Mouse (Mus musculus) liver, adult 2 months (tissue): ENCODE data around the gene H2al2a. TPM values are rescaled to one million over a fixed set of nuclear protein-coding genes. Genes with fewer than 3 reads are reported as not detected.

ENCODE experiments used
- DNase-seq: peaks from one replicate; pipeline ENCODE4 v3.0.0-alpha.2; 2011; ENCODE audit warnings: low read depth, low spot score; ENCODE audit errors: extremely low read depth
- H3K27ac ChIP-seq: fragments of 200-500 bp; replicated peaks from 2 replicates; pipeline ENCODE4 v1.5.1; 2012; ENCODE audit warnings: low read depth, mild to moderate bottlenecking, control low read depth, inconsistent platforms, low read length; ENCODE audit not compliant: insufficient read depth
- H3K27me3 ChIP-seq: fragments of 200-500 bp; 2 replicates; pipeline ENCODE4 v1.6.1; 2012; ENCODE audit warnings: mild to moderate bottlenecking, moderate library complexity, low read length, inconsistent platforms; ENCODE audit not compliant: control insufficient read depth, insufficient read depth
- H3K36me3 ChIP-seq: fragments of 200-500 bp; 2 replicates; pipeline ENCODE4 v1.6.1; 2012; ENCODE audit warnings: low read length, inconsistent platforms; ENCODE audit not compliant: control insufficient read depth, insufficient read depth
- H3K4me1 ChIP-seq: fragments of 200-500 bp; 2 replicates; pipeline ENCODE4 v1.6.1; 2011; ENCODE audit warnings: low read length; ENCODE audit not compliant: control insufficient read depth, insufficient read depth
- H3K4me3 ChIP-seq: fragments of 200-500 bp; 2 replicates; pipeline ENCODE4 v1.5.1; 2011; ENCODE audit warnings: low read depth, mild to moderate bottlenecking, control low read depth, low read length, moderate library complexity; ENCODE audit not compliant: insufficient read depth
- H3K79me2 ChIP-seq: fragments of 200-500 bp; 2 replicates; pipeline ENCODE4 v1.6.1; 2012; ENCODE audit warnings: inconsistent platforms, mild to moderate bottlenecking, low read length, moderate library complexity; ENCODE audit not compliant: control insufficient read depth, insufficient read depth
- H3K9ac ChIP-seq: fragments of 200-500 bp; 2 replicates; pipeline ENCODE4 v1.6.1; 2012; ENCODE audit warnings: low read depth, mild to moderate bottlenecking, control low read depth, inconsistent platforms, low read length
- CTCF ChIP-seq: fragments of 200-500 bp; IDR thresholded peaks from 2 replicates; pipeline ENCODE4 v1.5.1; 2011; ENCODE audit warnings: low read depth, low read length, control low read depth
- POLR2A ChIP-seq: fragments of 200-500 bp; IDR thresholded peaks from 2 replicates; pipeline ENCODE4 v1.6.1; 2011; ENCODE audit warnings: low read length, control low read depth; ENCODE audit not compliant: insufficient read depth; ENCODE audit errors: extremely low read depth
- WGBS: fragments of 180-500 bp; shearing (Covaris S2); methylation state at CpG from one replicate; pipeline ENCODE4 v1.1.7; 2018; 5-methylcytosine and 5-hydroxymethylcytosine counted together
- polyA plus RNA-seq: library from polyadenylated mRNA; depleted of rRNA; stranded (reverse); fragments of >200 nt; gene quantifications from 2 replicates; pipeline ENCODE4 v1.2.3, GENCODE M21; 2012
- total RNA-seq: library from RNA; depleted of rRNA; stranded (reverse); fragments of >200 nt; gene quantifications from 2 replicates; pipeline ENCODE4 v1.2.3, GENCODE M21; 2014

H2al2a gene
- total and polyA plus RNA-seq, 2 experiments, result not detected

DNA sequence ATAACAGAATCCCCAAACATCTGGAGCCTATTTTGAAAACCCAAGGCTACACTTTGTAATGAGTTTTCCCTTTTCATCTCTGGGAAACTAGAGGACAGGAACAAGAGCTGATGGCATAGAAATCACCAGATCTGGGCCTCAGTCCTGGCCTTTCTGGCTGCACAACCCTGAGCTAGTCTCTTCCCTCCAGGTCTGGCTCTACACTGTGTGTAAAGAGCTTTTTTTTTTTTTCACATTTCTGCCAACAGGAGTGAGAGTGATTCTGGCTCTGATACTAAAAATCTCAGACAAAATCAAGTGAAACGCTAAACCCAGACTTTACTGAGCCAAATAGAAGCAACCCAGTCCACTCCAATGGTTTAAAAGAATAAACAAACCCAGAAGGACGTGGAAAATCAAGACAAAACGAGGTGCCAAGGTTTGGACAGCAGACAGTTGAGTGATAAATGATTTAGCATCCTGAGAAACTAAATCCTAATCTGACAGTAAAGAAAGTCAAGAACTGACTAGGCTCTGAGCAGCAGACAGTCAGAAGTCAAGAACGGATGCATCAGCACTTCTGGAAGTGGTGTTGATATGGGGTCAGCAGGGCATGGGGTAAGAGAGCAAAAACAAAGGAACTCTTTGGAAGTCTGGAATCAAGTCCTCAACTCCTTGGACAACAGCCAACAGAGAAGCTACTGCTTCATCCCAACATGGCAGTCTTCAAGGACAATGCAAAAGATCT, 21.0 kb downstream of the H2al2a start:
- Histone ChIP-seq H3K4me1 (peaks cover 3% of the 10 kb centered on the region; the same call in 1 of the 2 replicates), H3K36me3 (no peaks in the 10 kb centered on the region), H3K27ac (no peak overlapping the region), H3K27me3 (no peaks in the 10 kb centered on the region), H3K4me3 (no peak overlapping the region), H3K79me2 (no peaks in the 10 kb centered on the region), H3K9ac (no peak overlapping the region)
- TF ChIP-seq CTCF (no peak), POLR2A (no peak)
- no peak for DNase-seq
- 68% methylated on average over 4 of the region's 4 CpGs for WGBS

DNA sequence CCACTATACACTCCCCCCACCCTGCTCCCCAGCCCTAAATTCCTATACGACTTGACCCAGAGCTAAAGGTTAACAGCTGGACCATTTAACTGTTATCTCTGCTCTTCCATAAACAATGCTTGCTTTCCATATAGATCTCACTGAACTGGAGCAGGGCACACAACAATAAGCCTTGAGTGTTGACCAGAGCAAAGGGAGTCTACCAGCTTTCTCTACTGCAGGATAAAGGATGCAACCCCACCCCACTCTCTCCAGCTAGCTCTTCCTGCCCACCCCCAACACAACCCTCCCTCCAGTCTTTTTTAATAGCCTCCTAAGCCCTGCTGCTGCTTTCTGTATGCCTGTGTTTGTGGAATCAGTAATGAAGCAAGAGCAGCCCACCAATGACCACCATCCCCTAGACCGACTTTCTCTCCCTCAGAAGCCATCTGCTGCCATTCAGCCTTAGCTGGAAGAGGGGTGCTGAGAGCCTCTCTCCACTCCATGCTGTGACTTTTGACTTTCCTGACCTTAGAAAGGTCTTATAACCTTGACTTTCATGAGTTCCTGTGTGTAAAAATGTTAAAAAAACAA, 22.8 kb downstream of the H2al2a start:
- DNase-seq, result no peak
- TF ChIP-seq POLR2A, result no peak
- no peak for TF ChIP-seq CTCF
- Histone ChIP-seq H3K36me3 (no peaks in the 10 kb centered on the region), H3K27ac (no peak overlapping the region), H3K79me2 (no peaks in the 10 kb centered on the region), H3K9ac (no peak overlapping the region), H3K4me3 (no peak overlapping the region), H3K27me3 (no peaks in the 10 kb centered on the region), H3K4me1 (peaks cover 3% of the 10 kb centered on the region; the same call in 1 of the 2 replicates)
- 66% methylated on average over 2 of the region's 2 CpGs for WGBS

DNA sequence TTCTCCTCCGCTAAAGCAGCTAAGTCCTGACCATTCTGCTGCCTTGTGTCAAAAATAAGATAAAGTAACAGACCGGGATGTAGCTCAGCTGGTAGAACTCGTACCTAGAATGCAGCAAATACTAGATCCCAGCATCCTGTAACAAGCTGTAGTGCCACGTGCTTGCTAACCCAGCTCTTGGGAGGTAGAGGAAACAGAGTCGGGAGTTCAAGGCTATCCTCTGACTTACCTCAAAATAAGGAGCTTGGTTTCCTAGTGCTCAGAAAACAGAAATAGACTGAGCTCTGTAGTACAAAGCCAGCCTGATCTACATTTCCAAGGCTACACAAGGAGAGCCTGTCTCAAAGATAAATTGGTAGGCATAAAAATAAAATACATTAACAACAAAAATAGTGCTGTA, 23.5 kb downstream of the H2al2a start:
- WGBS, result 89% methylated on average over 5 of the region's 5 CpGs
- H3K27ac ChIP-seq, result no peak overlapping the region
- H3K27me3 ChIP-seq, result no peaks in the 10 kb centered on the region
- peaks cover 3% of the 10 kb centered on the region; the same call in 1 of the 2 replicates for H3K4me1 ChIP-seq
- H3K36me3 ChIP-seq, result no peaks in the 10 kb centered on the region
- no peak for DNase-seq
- no peak overlapping the region for H3K9ac ChIP-seq
- TF ChIP-seq CTCF (no peak), POLR2A (no peak)
- no peaks in the 10 kb centered on the region for H3K79me2 ChIP-seq
- no peak overlapping the region for H3K4me3 ChIP-seq

DNA sequence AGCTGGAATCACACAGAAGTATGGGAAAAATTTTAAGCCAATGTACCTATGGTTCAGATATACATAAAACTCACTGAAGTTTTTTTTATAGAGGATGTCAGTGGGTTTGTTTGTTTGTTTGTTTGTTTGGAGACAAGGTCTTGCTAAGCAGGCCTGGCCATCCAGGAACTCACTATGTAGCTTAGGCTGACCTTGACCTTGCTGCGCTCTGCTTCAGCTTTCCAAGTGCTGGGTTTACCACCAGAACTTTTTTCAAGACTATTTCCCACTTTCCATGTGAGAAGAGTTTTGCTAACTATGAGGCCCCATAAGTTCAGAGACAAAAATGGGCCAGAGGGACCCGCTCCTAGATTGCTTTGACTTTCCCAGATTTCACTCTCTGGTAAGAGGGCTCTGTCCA, 23.9 kb downstream of the H2al2a start:
- H3K36me3 ChIP-seq, result no peaks in the 10 kb centered on the region
- peaks cover 3% of the 10 kb centered on the region; the same call in 1 of the 2 replicates for H3K4me1 ChIP-seq
- H3K79me2 ChIP-seq, result no peaks in the 10 kb centered on the region
- 97% methylated on average over 2 of the region's 2 CpGs for WGBS
- no peak for DNase-seq
- no peak overlapping the region for H3K9ac ChIP-seq
- TF ChIP-seq CTCF (no peak), POLR2A (no peak)
- no peaks in the 10 kb centered on the region for H3K27me3 ChIP-seq
- H3K27ac ChIP-seq, result no peak overlapping the region
- no peak overlapping the region for H3K4me3 ChIP-seq

DNA sequence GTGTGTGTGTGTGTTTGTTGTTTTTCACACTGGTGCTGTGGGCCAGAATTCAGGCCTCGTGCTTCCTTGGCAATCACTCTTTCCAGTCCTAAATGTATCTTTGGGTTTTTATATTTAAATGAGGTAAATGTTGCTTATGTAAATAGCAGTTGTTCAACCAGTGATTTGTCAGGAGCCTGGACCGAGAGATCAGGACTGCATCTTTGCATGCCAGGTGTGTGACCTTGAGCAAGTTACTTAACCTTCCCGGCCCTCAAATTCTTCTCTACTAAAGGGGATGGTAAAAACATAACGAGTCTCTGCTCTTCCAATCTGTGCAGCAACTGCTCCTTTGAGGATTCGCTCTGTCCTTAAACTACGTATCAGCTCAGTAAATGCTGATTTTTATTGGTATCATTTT, 25.4 kb downstream of the H2al2a start:
- Histone ChIP-seq H3K79me2 (no peaks in the 10 kb centered on the region), H3K4me3 (no peak overlapping the region), H3K27me3 (no peaks in the 10 kb centered on the region), H3K27ac (no peak overlapping the region), H3K36me3 (no peaks in the 10 kb centered on the region), H3K4me1 (peaks cover 3% of the 10 kb centered on the region; the same call in 1 of the 2 replicates), H3K9ac (no peak overlapping the region)
- no peak for DNase-seq
- TF ChIP-seq CTCF, result no peak
- no peak for TF ChIP-seq POLR2A
- 80% methylated on average over 6 of the region's 6 CpGs for WGBS

DNA sequence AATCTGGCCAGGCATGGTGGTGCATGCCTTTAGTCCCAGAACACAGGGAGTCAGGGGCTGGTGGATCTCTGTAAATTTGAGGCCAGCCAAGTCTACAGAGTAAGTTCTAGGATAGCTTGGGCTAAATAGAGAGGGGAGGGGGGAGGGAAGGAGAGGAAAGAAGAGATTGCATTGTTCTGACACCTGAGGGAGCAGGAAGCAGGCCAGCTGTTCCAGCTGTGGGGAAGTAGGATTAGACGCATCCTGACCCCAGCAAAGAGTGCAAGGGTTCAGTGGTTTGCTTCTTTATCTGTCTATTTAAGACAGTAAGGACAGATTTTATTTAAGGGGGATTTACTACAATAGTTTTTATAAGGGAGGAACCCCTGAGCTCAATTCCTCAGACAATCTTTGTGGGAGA, 26.1 kb downstream of the H2al2a start:
- no peak for DNase-seq
- Histone ChIP-seq H3K27me3 (no peaks in the 10 kb centered on the region), H3K4me1 (peaks cover 3% of the 10 kb centered on the region; the same call in 1 of the 2 replicates), H3K9ac (no peak overlapping the region), H3K79me2 (no peaks in the 10 kb centered on the region), H3K4me3 (no peak overlapping the region), H3K27ac (no peak overlapping the region), H3K36me3 (no peaks in the 10 kb centered on the region)
- TF ChIP-seq CTCF, result no peak
- TF ChIP-seq POLR2A, result no peak
- WGBS, result 94% methylated on average over 1 of the region's 1 CpGs
